Mouse (Mus musculus): ENCODE data around the gene Masp1. TPM values are rescaled to one million over a fixed set of nuclear protein-coding genes. Genes with fewer than 3 reads are reported as not detected.

Gene Masp1
- polyA plus RNA-seq, 2 experiments, result 7.2 to 9.5 TPM

- H3K4me2 ChIP-seq (replicated peaks; ENCODE audit: low read depth, low read length, severe bottlenecking), result no peak overlapping the region
- WGBS, result 62% methylated on average over 10 of the region's 10 CpGs
- no peak for ATAC-seq (ENCODE audit: low FRiP score, low read depth)
- H3K27ac ChIP-seq (replicated peaks; ENCODE audit: low read depth, low read length), result no peak overlapping the region
- no peaks in the 10 kb centered on the region for H3K36me3 ChIP-seq (ENCODE audit: control insufficient read depth, insufficient read depth, low read length)
- H3K4me3 ChIP-seq (replicated peaks; ENCODE audit: low read length), result no peak overlapping the region
- H3K4me1 ChIP-seq (ENCODE audit: control insufficient read depth, insufficient read depth, low read length), result peaks cover 52% of the 10 kb centered on the region
- no peak for TF ChIP-seq POLR2A (IDR thresholded peaks at IDR 0.05; ENCODE audit: borderline replicate concordance, extremely low read depth, insufficient read depth, insufficient read length)
- H3K9me3 ChIP-seq (ENCODE audit: control insufficient read depth, low read length), result no peaks in the 10 kb centered on the region
- no peaks in the 10 kb centered on the region for H3K27me3 ChIP-seq (ENCODE audit: control insufficient read depth, insufficient read depth, low read length)
- H3K9ac ChIP-seq (ENCODE audit: low read depth, low read length, severe bottlenecking), result no peak overlapping the region
- no peak for DNase-seq (ENCODE audit: low spot score)
Observed at GRCm38 (mm10) chr16:23518567-23519369, 1.8 kb downstream of the Masp1 start.

- H3K27me3 ChIP-seq (ENCODE audit: control insufficient read depth, insufficient read depth, low read length), result no peaks in the 10 kb centered on the region
- H3K4me3 ChIP-seq (replicated peaks; ENCODE audit: low read length), result no peak overlapping the region
- H3K9ac ChIP-seq (ENCODE audit: low read depth, low read length, severe bottlenecking), result no peak overlapping the region
- no peak for TF ChIP-seq POLR2A (IDR thresholded peaks at IDR 0.05; ENCODE audit: borderline replicate concordance, extremely low read depth, insufficient read depth, insufficient read length)
- no peak overlapping the region for H3K27ac ChIP-seq (replicated peaks; ENCODE audit: low read depth, low read length)
- ATAC-seq (ENCODE audit: low FRiP score, low read depth), result no peak
- no peak for DNase-seq (ENCODE audit: low spot score)
- WGBS, result 58% methylated on average over 20 of the region's 20 CpGs
- peaks cover 47% of the 10 kb centered on the region for H3K4me1 ChIP-seq (ENCODE audit: control insufficient read depth, insufficient read depth, low read length)
- H3K4me2 ChIP-seq (replicated peaks; ENCODE audit: low read depth, low read length, severe bottlenecking), result no peak overlapping the region
- H3K36me3 ChIP-seq (ENCODE audit: control insufficient read depth, insufficient read depth, low read length), result no peaks in the 10 kb centered on the region
- H3K9me3 ChIP-seq (ENCODE audit: control insufficient read depth, low read length), result no peaks in the 10 kb centered on the region
Observed at GRCm38 (mm10) chr16:23517754-23518566, 2.7 kb downstream of the Masp1 start.

- Histone ChIP-seq H3K9ac (ENCODE audit: low read depth, low read length, severe bottlenecking) (no peak overlapping the region), H3K27ac (replicated peaks; ENCODE audit: low read depth, low read length) (no peak overlapping the region), H3K9me3 (ENCODE audit: control insufficient read depth, low read length) (no peaks in the 10 kb centered on the region), H3K4me1 (ENCODE audit: control insufficient read depth, insufficient read depth, low read length) (peaks cover 42% of the 10 kb centered on the region), H3K4me2 (replicated peaks; ENCODE audit: low read depth, low read length, severe bottlenecking) (no peak overlapping the region), H3K36me3 (ENCODE audit: control insufficient read depth, insufficient read depth, low read length) (no peaks in the 10 kb centered on the region), H3K27me3 (ENCODE audit: control insufficient read depth, insufficient read depth, low read length) (no peaks in the 10 kb centered on the region), H3K4me3 (replicated peaks; ENCODE audit: low read length) (no peak overlapping the region)
- 81% methylated on average over 5 of the region's 5 CpGs for WGBS
- no peak for TF ChIP-seq POLR2A (IDR thresholded peaks at IDR 0.05; ENCODE audit: borderline replicate concordance, extremely low read depth, insufficient read depth, insufficient read length)
- DNase-seq (ENCODE audit: low spot score), result no peak
- ATAC-seq (ENCODE audit: low FRiP score, low read depth), result no peak
Observed at GRCm38 (mm10) chr16:23517230-23517629, 3.4 kb downstream of the Masp1 start.

GRCm38 (mm10) chr16:23516606-23517005 lies 4.0 kb downstream of the Masp1 start:
- TF ChIP-seq POLR2A (IDR thresholded peaks at IDR 0.05; ENCODE audit: borderline replicate concordance, extremely low read depth, insufficient read depth, insufficient read length), result no peak
- H3K36me3 ChIP-seq (ENCODE audit: control insufficient read depth, insufficient read depth, low read length), result no peaks in the 10 kb centered on the region
- no peak overlapping the region for H3K9ac ChIP-seq (ENCODE audit: low read depth, low read length, severe bottlenecking)
- DNase-seq (ENCODE audit: low spot score), result peak; percentile 56
- no peaks in the 10 kb centered on the region for H3K9me3 ChIP-seq (ENCODE audit: control insufficient read depth, low read length)
- 0 out of 2 replicates have a peak overlapping the region, but pooled peaks have one; percentile 8 for H3K27ac ChIP-seq (replicated peaks; ENCODE audit: low read depth, low read length)
- H3K4me1 ChIP-seq (ENCODE audit: control insufficient read depth, insufficient read depth, low read length), result peaks cover 38% of the 10 kb centered on the region
- no peak overlapping the region for H3K4me2 ChIP-seq (replicated peaks; ENCODE audit: low read depth, low read length, severe bottlenecking)
- ATAC-seq (ENCODE audit: low FRiP score, low read depth), result no peak
- H3K27me3 ChIP-seq (ENCODE audit: control insufficient read depth, insufficient read depth, low read length), result no peaks in the 10 kb centered on the region
- 48% methylated on average over 2 of the region's 2 CpGs for WGBS
- no peak overlapping the region for H3K4me3 ChIP-seq (replicated peaks; ENCODE audit: low read length)

GRCm38 (mm10) chr16:23515766-23516165 lies 4.8 kb downstream of the Masp1 start:
- DNase-seq (ENCODE audit: low spot score) (no peak), ATAC-seq (ENCODE audit: low FRiP score, low read depth) (no peak)
- H3K27ac ChIP-seq (replicated peaks; ENCODE audit: low read depth, low read length), result no peak overlapping the region
- no peaks in the 10 kb centered on the region for H3K36me3 ChIP-seq (ENCODE audit: control insufficient read depth, insufficient read depth, low read length)
- H3K4me2 ChIP-seq (replicated peaks; ENCODE audit: low read depth, low read length, severe bottlenecking), result no peak overlapping the region
- TF ChIP-seq POLR2A (IDR thresholded peaks at IDR 0.05; ENCODE audit: borderline replicate concordance, extremely low read depth, insufficient read depth, insufficient read length), result no peak
- H3K4me3 ChIP-seq (replicated peaks; ENCODE audit: low read length), result no peak overlapping the region
- 57% methylated on average over 3 of the region's 3 CpGs for WGBS
- H3K9ac ChIP-seq (ENCODE audit: low read depth, low read length, severe bottlenecking), result no peak overlapping the region
- peaks cover 34% of the 10 kb centered on the region for H3K4me1 ChIP-seq (ENCODE audit: control insufficient read depth, insufficient read depth, low read length)
- no peaks in the 10 kb centered on the region for H3K9me3 ChIP-seq (ENCODE audit: control insufficient read depth, low read length)
- H3K27me3 ChIP-seq (ENCODE audit: control insufficient read depth, insufficient read depth, low read length), result no peaks in the 10 kb centered on the region
